Comparison of ENCODE assay signal across 8 mouse cellular contexts in genomic region chr5:33820733-33821621, GRCm38 (mm10). TPM values are rescaled to one million over a fixed set of nuclear protein-coding genes. Genes with fewer than 3 reads are reported as not detected.
DNase-seq lines count a peak whose midpoint lies in the region; ATAC-seq lines count a peak whose summit lies in the region.

No protein-coding gene starts in this region.

- under 1% methylated on average over 102 of the region's 121 CpGs for WGBS in hindbrain, embryonic 14.5 days

- DNase-seq in T-cell, adult 2 months (ENCODE audit: low spot score) = peak; percentile 20
- peak; percentile 73 to 77 for DNase-seq in cerebellum, postnatal 10 days
- DNase-seq in frontal cortex, postnatal 14 days (ENCODE audit: low spot score in 2 of 2) = peak; percentile 33 to 36
- peak; percentile 52 for DNase-seq in hindbrain, embryonic 14.5 days (ENCODE audit: low spot score)
- DNase-seq in left cerebral cortex, postnatal 25 days (ENCODE audit: low spot score in 2 of 2) = peak; percentile 32 to 37
- peak; percentile 68 for DNase-seq in mesoderm, embryonic 11.5 days (ENCODE audit: low read depth, low spot score)
- DNase-seq in right cerebral cortex, postnatal 4 days = peak; percentile 59

- H3K9ac ChIP-seq in hindbrain, embryonic 14.5 days = peak overlapping the region; percentile 100

- H3K27me3 ChIP-seq in hindbrain, embryonic 14.5 days (ENCODE audit: control insufficient read depth, insufficient read depth, low read length) = no peaks in the 10 kb centered on the region

- H3K4me1 ChIP-seq in hindbrain, embryonic 14.5 days (replicated peaks; ENCODE audit: control insufficient read depth, insufficient read depth, low read length) = peaks cover 40% of the 10 kb centered on the region

- peak overlapping the region; percentile 89 for H3K4me2 ChIP-seq in hindbrain, embryonic 14.5 days (replicated peaks)

- H3K9me3 ChIP-seq in hindbrain, embryonic 14.5 days (ENCODE audit: control insufficient read depth, low read length) = no peaks in the 10 kb centered on the region

- H3K27ac ChIP-seq in hindbrain, embryonic 14.5 days = peak overlapping the region; percentile 100

- peak; percentile 44; the same call in 1 of the 2 replicates for ATAC-seq in hindbrain, embryonic 14.5 days (ENCODE audit: low FRiP score)
- no peak for ATAC-seq in megakaryocyte progenitor cell, adult 5-6 weeks (replicated peaks; ENCODE audit: poor library complexity)

- H3K4me3 ChIP-seq in hindbrain, embryonic 14.5 days (replicated peaks; ENCODE audit: low read length) = peak overlapping the region; percentile 100

- no peaks in the 10 kb centered on the region; the same call in 1 of the 2 replicates for H3K36me3 ChIP-seq in hindbrain, embryonic 14.5 days (replicated peaks; ENCODE audit: control insufficient read depth, insufficient read depth)

- intact Hi-C loops in left cerebral cortex, postnatal 25 days (cut with DNase I) = loop anchor here (1.0 to 5.0 kb wide), 2 partner anchors 39 to 116 kb away; partner anchors contain the start of genes Letm1 and Nelfa

RNA-seq across cellular contexts. Expression of gene Nsd2, which starts 0.5 kb away (rescaled TPM):
- polyA plus RNA-seq in hindbrain, embryonic 14.5 days (2014; fragmentation: Nextera tagmentation; extraction: Ambion mirVana) = 102 and 106 TPM in 2 replicates
- total RNA-seq in left cerebral cortex, postnatal 25 days (2021) = 100 to 1,000 TPM; 144 to 147 TPM
- 60.1 and 64.1 TPM in 2 replicates for total RNA-seq in megakaryocyte progenitor cell, adult 5-6 weeks (2015)
- total RNA-seq in megakaryocyte progenitor cell, adult 5-6 weeks (2017) = 85.5 and 127 TPM in 2 replicates

RNA-seq across cellular contexts. Expression of gene Letm1, which starts 38.4 kb away (rescaled TPM):
- polyA plus RNA-seq in hindbrain, embryonic 14.5 days (2014; fragmentation: Nextera tagmentation; extraction: Ambion mirVana) = 73.3 and 79.1 TPM in 2 replicates
- total RNA-seq in left cerebral cortex, postnatal 25 days (2021) = 100 to 1,000 TPM in 1 of 2 experiments, 10 to 100 TPM in 1; 98.7 to 102 TPM
- total RNA-seq in megakaryocyte progenitor cell, adult 5-6 weeks (2015) = 15.5 and 16.2 TPM in 2 replicates
- 22.2 and 24.2 TPM in 2 replicates for total RNA-seq in megakaryocyte progenitor cell, adult 5-6 weeks (2017)

Comparison
In these comparisons a context has a peak if more than half of its experiments do, and no peak if none do; other contexts are left out.
1. DNase-seq: peak in every context shown above with its lines; median percentile 75 in cerebellum, postnatal 10 days; 68 in mesoderm, embryonic 11.5 days; 59 in right cerebral cortex, postnatal 4 days; 52 in hindbrain, embryonic 14.5 days; 34 in frontal cortex, postnatal 14 days; 34 in left cerebral cortex, postnatal 25 days; 20 in T-cell, adult 2 months.